Mouse (Mus musculus) lung, embryonic 15.5 days (tissue): Measurements from ENCODE around the gene Cstad. TPM values are rescaled to one million over a fixed set of nuclear protein-coding genes. Genes with fewer than 3 reads are reported as not detected.
A peak's percentile ranks its signal among the peaks of the same experiment; 100 is the strongest.

Experiments
- ATAC-seq: fragments of 200-750 bp; cut with Nextera tagmentation; 2 replicates; pipeline ENCODE4 v1.8.0; 2017; ENCODE audit warnings: moderate number of reproducible peaks, borderline replicate concordance; ENCODE audit not compliant: low FRiP score, low TSS enrichment; ENCODE audit errors: extremely low read depth
- H3K27ac ChIP-seq: fragments of 300-500 bp; sonication (generic); 2 replicates; pipeline ENCODE4 v1.5.1; 2015; ENCODE audit warnings: moderate library complexity, mild to moderate bottlenecking, inconsistent platforms
- H3K27me3 ChIP-seq: fragments of 300-500 bp; sonication (generic); 2 replicates; pipeline ENCODE4 v1.6.1; 2015; ENCODE audit warnings: inconsistent platforms
- H3K36me3 ChIP-seq: fragments of 300-500 bp; sonication (generic); 2 replicates; pipeline ENCODE4 v1.6.1; 2015; ENCODE audit warnings: inconsistent platforms
- H3K4me1 ChIP-seq: fragments of 300-500 bp; sonication (generic); 2 replicates; pipeline ENCODE4 v1.6.1; 2015; ENCODE audit warnings: inconsistent platforms
- H3K4me2 ChIP-seq: fragments of 300-500 bp; sonication (generic); 2 replicates; pipeline ENCODE4 v1.6.1; 2015; ENCODE audit warnings: inconsistent platforms, mild to moderate bottlenecking, moderate library complexity
- H3K4me3 ChIP-seq: fragments of 300-500 bp; sonication (generic); 2 replicates; pipeline ENCODE4 v1.5.1; 2015; ENCODE audit warnings: mild to moderate bottlenecking, inconsistent platforms
- H3K9ac ChIP-seq: fragments of 300-500 bp; sonication (generic); 2 replicates; pipeline ENCODE4 v1.6.1; 2015; ENCODE audit warnings: inconsistent platforms
- H3K9me3 ChIP-seq: fragments of 300-500 bp; sonication (generic); 2 replicates; pipeline ENCODE4 v1.6.1; 2016; ENCODE audit warnings: inconsistent platforms
- WGBS: fragments of 180-500 bp; shearing (Covaris S2); methylation state at CpG from one replicate; pipeline ENCODE4 v1.1.7; 2015; 5-methylcytosine and 5-hydroxymethylcytosine counted together
- polyA plus RNA-seq: library from polyadenylated mRNA; unstranded; fragments of >200 nt; fragmentation: Nextera tagmentation; extraction: Ambion mirVana; gene quantifications from 2 replicates; pipeline ENCODE4 v1.2.1, GENCODE M21; 2015

The Cstad gene
- polyA plus RNA-seq, 1 experiment from 2014 or later: 1.0 TPM

GRCm38 (mm10) chr2:30577010-30577409 is 17.8 kb upstream of the Cstad start:
- Histone ChIP-seq H3K9me3 (no peaks in the 10 kb centered on the region), H3K27ac (no peak overlapping the region), H3K27me3 (no peaks in the 10 kb centered on the region), H3K36me3 (no peaks in the 10 kb centered on the region), H3K4me3 (no peak overlapping the region), H3K4me2 (no peak overlapping the region), H3K9ac (no peak overlapping the region), H3K4me1 (no peaks in the 10 kb centered on the region)
- WGBS: 90% methylated on average over 9 of the region's 9 CpGs
- no peak for ATAC-seq

- no peaks in the 10 kb centered on the region for H3K27me3 ChIP-seq
- H3K4me2 ChIP-seq: no peak overlapping the region
- H3K4me3 ChIP-seq: no peak overlapping the region
- H3K27ac ChIP-seq: no peak overlapping the region
- H3K4me1 ChIP-seq: no peaks in the 10 kb centered on the region
- H3K36me3 ChIP-seq: no peaks in the 10 kb centered on the region
- WGBS: 55% methylated on average over 2 of the region's 2 CpGs
- no peaks in the 10 kb centered on the region for H3K9me3 ChIP-seq
- H3K9ac ChIP-seq: no peak overlapping the region
- no peak for ATAC-seq
Observed at GRCm38 (mm10) chr2:30578006-30578405, 16.8 kb upstream of the Cstad start.

- no peak for ATAC-seq
- Histone ChIP-seq H3K27me3 (no peaks in the 10 kb centered on the region), H3K9ac (no peak overlapping the region), H3K4me1 (peaks cover 39% of the 10 kb centered on the region), H3K9me3 (no peaks in the 10 kb centered on the region), H3K27ac (no peak overlapping the region), H3K4me2 (no peak overlapping the region), H3K36me3 (no peaks in the 10 kb centered on the region), H3K4me3 (no peak overlapping the region)
- 30% methylated on average over 8 of the region's 8 CpGs for WGBS
Observed at GRCm38 (mm10) chr2:30587161-30587560, 7.7 kb upstream of the Cstad start.

- Histone ChIP-seq H3K4me1 (peaks cover 39% of the 10 kb centered on the region), H3K9me3 (no peaks in the 10 kb centered on the region), H3K4me3 (no peak overlapping the region), H3K27me3 (no peaks in the 10 kb centered on the region), H3K9ac (no peak overlapping the region), H3K27ac (no peak overlapping the region), H3K4me2 (no peak overlapping the region), H3K36me3 (no peaks in the 10 kb centered on the region)
- ATAC-seq: no peak
- WGBS: 65% methylated on average over 2 of the region's 2 CpGs
Observed at GRCm38 (mm10) chr2:30587671-30588070, 7.2 kb upstream of the Cstad start.

- Histone ChIP-seq H3K27ac (peak overlapping the region; percentile 82), H3K27me3 (no peaks in the 10 kb centered on the region), H3K4me1 (peaks cover 48% of the 10 kb centered on the region), H3K4me2 (no peak overlapping the region), H3K9me3 (no peaks in the 10 kb centered on the region), H3K4me3 (no peak overlapping the region), H3K9ac (no peak overlapping the region), H3K36me3 (no peaks in the 10 kb centered on the region)
- ATAC-seq: peak; percentile 77
- WGBS: 34% methylated on average over 4 of the region's 4 CpGs
Observed at GRCm38 (mm10) chr2:30588985-30589511, 5.8 kb upstream of the Cstad start.

GRCm38 (mm10) chr2:30589781-30590180 is 5.1 kb upstream of the Cstad start:
- H3K4me2 ChIP-seq: no peak overlapping the region

GRCm38 (mm10) chr2:30590909-30591308 is 3.9 kb upstream of the Cstad start:
- H3K4me1 ChIP-seq: peaks cover 62% of the 10 kb centered on the region
- H3K9me3 ChIP-seq: no peaks in the 10 kb centered on the region
- no peaks in the 10 kb centered on the region for H3K27me3 ChIP-seq
- H3K4me2 ChIP-seq: peak overlapping the region; percentile 18
- WGBS: 6% methylated on average over 3 of the region's 3 CpGs
- peak overlapping the region; percentile 20; the same call in 1 of the 2 replicates for H3K27ac ChIP-seq
- H3K4me3 ChIP-seq: no peak overlapping the region
- H3K36me3 ChIP-seq: no peaks in the 10 kb centered on the region
- ATAC-seq: peak; percentile 28; the same call in 1 of the 2 replicates
- H3K9ac ChIP-seq: no peak overlapping the region

More at GRCm38 (mm10) chr2:30589781-30590180, 5.1 kb upstream of the Cstad start:
- H3K9ac ChIP-seq: no peak overlapping the region
- H3K27ac ChIP-seq: peak overlapping the region; percentile 82
- H3K9me3 ChIP-seq: no peaks in the 10 kb centered on the region
- WGBS: 71% methylated on average over 4 of the region's 4 CpGs
- H3K36me3 ChIP-seq: no peaks in the 10 kb centered on the region
- H3K4me3 ChIP-seq: no peak overlapping the region
- H3K27me3 ChIP-seq: no peaks in the 10 kb centered on the region
- no peak for ATAC-seq
- H3K4me1 ChIP-seq: peaks cover 55% of the 10 kb centered on the region

GRCm38 (mm10) chr2:30592391-30592790 is 2.4 kb upstream of the Cstad start:
- Histone ChIP-seq H3K27ac (no peak overlapping the region), H3K4me1 (peaks cover 56% of the 10 kb centered on the region), H3K9ac (no peak overlapping the region), H3K27me3 (no peaks in the 10 kb centered on the region), H3K4me3 (no peak overlapping the region), H3K9me3 (no peaks in the 10 kb centered on the region), H3K36me3 (no peaks in the 10 kb centered on the region), H3K4me2 (no peak overlapping the region)
- WGBS: 70% methylated on average over 6 of the region's 6 CpGs
- no peak for ATAC-seq

GRCm38 (mm10) chr2:30592951-30593350 is 1.9 kb upstream of the Cstad start:
- 82% methylated on average over 6 of the region's 6 CpGs for WGBS

GRCm38 (mm10) chr2:30593636-30594310 is 1.1 kb upstream of the Cstad start:
- Histone ChIP-seq H3K9ac (peak overlapping the region; percentile 52), H3K9me3 (no peaks in the 10 kb centered on the region), H3K27ac (peak overlapping the region; percentile 98), H3K4me3 (no peak overlapping the region), H3K4me1 (peaks cover 44% of the 10 kb centered on the region), H3K36me3 (no peaks in the 10 kb centered on the region), H3K27me3 (no peaks in the 10 kb centered on the region), H3K4me2 (peak overlapping the region; percentile 71)
- WGBS: 60% methylated on average over 13 of the region's 13 CpGs
- no peak for ATAC-seq

More at GRCm38 (mm10) chr2:30592951-30593350, 1.9 kb upstream of the Cstad start:
- Histone ChIP-seq H3K9ac (no peak overlapping the region), H3K27ac (peak overlapping the region; percentile 98; the same call in 1 of the 2 replicates), H3K4me1 (peaks cover 51% of the 10 kb centered on the region), H3K4me3 (no peak overlapping the region), H3K27me3 (no peaks in the 10 kb centered on the region), H3K36me3 (no peaks in the 10 kb centered on the region), H3K4me2 (no peak overlapping the region), H3K9me3 (no peaks in the 10 kb centered on the region)
- no peak for ATAC-seq

- peak overlapping the region; percentile 55; the same call in 1 of the 2 replicates for H3K4me3 ChIP-seq
- H3K36me3 ChIP-seq: no peaks in the 10 kb centered on the region
- WGBS: 76% methylated on average over 4 of the region's 4 CpGs
- H3K4me2 ChIP-seq: peak overlapping the region; percentile 71
- H3K27ac ChIP-seq: peak overlapping the region; percentile 98
- peaks cover 43% of the 10 kb centered on the region for H3K4me1 ChIP-seq
- no peak for ATAC-seq
- no peak overlapping the region for H3K9ac ChIP-seq
- no peaks in the 10 kb centered on the region for H3K9me3 ChIP-seq
- no peaks in the 10 kb centered on the region for H3K27me3 ChIP-seq
Observed at GRCm38 (mm10) chr2:30595796-30596195, 956 bp downstream of the Cstad start.

- Histone ChIP-seq H3K4me2 (no peak overlapping the region), H3K27ac (peak overlapping the region; percentile 78; the same call in 1 of the 2 replicates), H3K9ac (no peak overlapping the region), H3K9me3 (no peaks in the 10 kb centered on the region), H3K27me3 (no peaks in the 10 kb centered on the region), H3K4me3 (no peak overlapping the region), H3K36me3 (no peaks in the 10 kb centered on the region), H3K4me1 (peaks cover 46% of the 10 kb centered on the region)
- no peak for ATAC-seq
- 34% methylated on average over 3 of the region's 3 CpGs for WGBS
Observed at GRCm38 (mm10) chr2:30599621-30600020, 4.8 kb downstream of the Cstad start.
